Mouse (Mus musculus): ENCODE data around the gene Maff.
A peak's percentile ranks its signal among the peaks of the same experiment; 100 is the strongest.

Gene Maff

GRCm38 (mm10) chr15:79364120-79364519, 17.7 kb downstream of the Maff start:
- no peak for DNase-seq (ENCODE audit: low read depth, low spot score)

- DNase-seq (ENCODE audit: low read depth, low spot score): no peak
Measured at GRCm38 (mm10) chr15:79365068-79365467, 18.6 kb downstream of the Maff start.

- DNase-seq (ENCODE audit: low read depth, low spot score): no peak
Measured at GRCm38 (mm10) chr15:79366402-79366801, 20.0 kb downstream of the Maff start.

GRCm38 (mm10) chr15:79368313-79368811, 21.9 kb downstream of the Maff start:
- DNase-seq (ENCODE audit: low read depth, low spot score): no peak

GRCm38 (mm10) chr15:79368861-79369440, 22.5 kb downstream of the Maff start:
- no peak for DNase-seq (ENCODE audit: low read depth, low spot score)

- no peak for DNase-seq (ENCODE audit: low read depth, low spot score)
Measured at GRCm38 (mm10) chr15:79369452-79370280, 23.2 kb downstream of the Maff start.

GRCm38 (mm10) chr15:79370281-79370843, 23.9 kb downstream of the Maff start:
- no peak for DNase-seq (ENCODE audit: low read depth, low spot score)

GRCm38 (mm10) chr15:79374760-79375159, 28.3 kb downstream of the Maff start:
- no peak for DNase-seq (ENCODE audit: low read depth, low spot score)

- DNase-seq (ENCODE audit: low read depth, low spot score): no peak
Measured at GRCm38 (mm10) chr15:79377681-79378080, 31.3 kb downstream of the Maff start.

- DNase-seq (ENCODE audit: low read depth, low spot score): no peak
Measured at GRCm38 (mm10) chr15:79378608-79379007, 32.2 kb downstream of the Maff start.

- DNase-seq (ENCODE audit: low read depth, low spot score): no peak
Measured at GRCm38 (mm10) chr15:79379658-79380057, 33.2 kb downstream of the Maff start.

GRCm38 (mm10) chr15:79380468-79381444, 34.3 kb downstream of the Maff start:
- peak; percentile 73 for DNase-seq (ENCODE audit: low read depth, low spot score)

- no peak for DNase-seq (ENCODE audit: low read depth, low spot score)
Measured at GRCm38 (mm10) chr15:79381644-79382043, 35.2 kb downstream of the Maff start.

GRCm38 (mm10) chr15:79387081-79387480, 40.7 kb downstream of the Maff start:
- no peak for DNase-seq (ENCODE audit: low read depth, low spot score)

GRCm38 (mm10) chr15:79387611-79388010, 41.2 kb downstream of the Maff start:
- DNase-seq (ENCODE audit: low read depth, low spot score): no peak

GRCm38 (mm10) chr15:79388171-79388570, 41.8 kb downstream of the Maff start:
- no peak for DNase-seq (ENCODE audit: low read depth, low spot score)

GRCm38 (mm10) chr15:79390434-79390833, 44.0 kb downstream of the Maff start:
- no peak for DNase-seq (ENCODE audit: low read depth, low spot score)

GRCm38 (mm10) chr15:79391447-79392093, 45.1 kb downstream of the Maff start:
- no peak for DNase-seq (ENCODE audit: low read depth, low spot score)

GRCm38 (mm10) chr15:79392527-79392926, 46.1 kb downstream of the Maff start:
- DNase-seq (ENCODE audit: low read depth, low spot score): no peak

GRCm38 (mm10) chr15:79393101-79393500, 46.7 kb downstream of the Maff start:
- no peak for DNase-seq (ENCODE audit: low read depth, low spot score)

GRCm38 (mm10) chr15:79394842-79395241, 48.4 kb downstream of the Maff start:
- no peak for DNase-seq (ENCODE audit: low read depth, low spot score)

Data from CD4-positive helper T cell, adult 2 months (primary cell).